Mouse (Mus musculus) hindbrain, embryonic 11.5 days (tissue): Measurements from ENCODE around the gene Npepps. TPM values are rescaled to one million over a fixed set of nuclear protein-coding genes. Genes with fewer than 3 reads are reported as not detected.

Source experiments
- ATAC-seq: fragments of 200-750 bp; cut with Nextera tagmentation; 2 replicates; pipeline ENCODE4 v1.8.0; 2017; ENCODE audit warnings: mild to moderate bottlenecking, moderate TSS enrichment, moderate library complexity; ENCODE audit not compliant: low FRiP score
- DNase-seq: peaks from one replicate; pipeline ENCODE4 v3.0.0-alpha.2; 2015; ENCODE audit warnings: low spot score
- H3K27ac ChIP-seq: fragments of 300-500 bp; sonication (generic); 2 replicates; pipeline ENCODE4 v1.5.1; 2014; ENCODE audit warnings: mild to moderate bottlenecking, low read depth, low read length
- H3K27me3 ChIP-seq: fragments of 300-500 bp; sonication (generic); 2 replicates; pipeline ENCODE4 v1.6.1; 2014; ENCODE audit warnings: mild to moderate bottlenecking, low read length, moderate library complexity, mixed read lengths; ENCODE audit not compliant: control insufficient read depth, insufficient read depth
- H3K36me3 ChIP-seq: fragments of 300-500 bp; sonication (generic); 2 replicates; pipeline ENCODE4 v1.6.1; 2014; ENCODE audit warnings: mild to moderate bottlenecking, low read length, moderate library complexity, mixed read lengths; ENCODE audit not compliant: control insufficient read depth, insufficient read depth
- H3K4me1 ChIP-seq: fragments of 300-500 bp; sonication (generic); replicated peaks from 2 replicates; pipeline ENCODE4 v1.6.1; 2014; ENCODE audit warnings: low read length, mixed read lengths; ENCODE audit not compliant: control insufficient read depth, insufficient read depth
- H3K4me2 ChIP-seq: fragments of 300-500 bp; sonication (generic); replicated peaks from 2 replicates; pipeline ENCODE4 v1.6.1; 2014; ENCODE audit warnings: mild to moderate bottlenecking, low read depth, low read length
- H3K4me3 ChIP-seq: fragments of 300-500 bp; sonication (generic); 2 replicates; pipeline ENCODE4 v1.5.1; 2014; ENCODE audit warnings: low read depth, low read length
- H3K9ac ChIP-seq: fragments of 300-500 bp; sonication (generic); 2 replicates; pipeline ENCODE4 v1.6.1; 2014; ENCODE audit warnings: low read depth, low read length
- H3K9me3 ChIP-seq: fragments of 300-500 bp; sonication (generic); 2 replicates; pipeline ENCODE4 v1.6.1; 2016; ENCODE audit warnings: low read length; ENCODE audit not compliant: control insufficient read depth
- WGBS: fragments of 180-500 bp; shearing (Covaris S2); extraction: QIAGEN DNeasy Blood & Tissue Kit; methylation state at CpG from one replicate; pipeline ENCODE4 v1.1.7; 2014; 5-methylcytosine and 5-hydroxymethylcytosine counted together
- polyA plus RNA-seq: library from polyadenylated mRNA; unstranded; fragments of >200 nt; fragmentation: Nextera tagmentation; extraction: Ambion mirVana; gene quantifications from 2 replicates; pipeline ENCODE4 v1.2.1, GENCODE M21; 2014

The Npepps gene
- polyA plus RNA-seq, 1 experiment from 2014 or later, result 108 TPM

DNA sequence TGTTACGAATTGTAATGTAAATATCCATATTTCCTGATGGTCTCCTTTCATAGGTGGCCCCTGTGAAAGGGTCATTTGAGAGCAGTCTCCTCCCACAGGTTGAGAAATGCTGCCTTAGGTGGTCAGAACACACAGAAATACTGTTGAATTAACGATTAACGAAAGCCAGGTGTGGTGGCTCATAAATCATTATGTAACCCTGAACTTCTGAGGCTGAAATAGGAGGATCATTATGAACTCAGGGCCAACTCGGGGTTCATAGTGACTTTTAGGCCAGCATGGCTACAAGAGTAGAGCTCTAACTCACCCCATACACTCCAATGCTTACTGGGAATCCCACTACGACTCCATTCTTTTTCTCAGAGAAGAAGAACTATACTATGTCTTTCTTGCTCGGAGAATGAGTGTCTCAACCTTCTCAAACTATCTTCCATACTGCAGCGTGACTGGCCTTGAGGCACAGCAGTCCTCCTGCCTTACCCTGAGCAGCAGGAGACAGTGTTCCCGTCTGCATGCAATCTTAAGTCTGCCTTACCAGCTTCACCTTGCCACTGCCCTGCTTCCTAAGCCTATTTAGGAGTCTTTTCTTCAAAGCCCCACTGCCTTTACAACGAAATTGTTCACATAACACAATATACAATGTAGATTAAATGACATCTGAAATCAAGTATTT is 69.6 kb downstream of the Npepps start:
- no peaks in the 10 kb centered on the region for H3K27me3 ChIP-seq
- H3K36me3 ChIP-seq, result peaks cover 16% of the 10 kb centered on the region
- WGBS, result 89% methylated on average over 9 of the region's 9 CpGs
- DNase-seq (no peak), ATAC-seq (no peak)
- no peaks in the 10 kb centered on the region for H3K4me1 ChIP-seq
- H3K27ac ChIP-seq, result no peak overlapping the region
- H3K4me2 ChIP-seq, result no peak overlapping the region
- no peaks in the 10 kb centered on the region for H3K9me3 ChIP-seq
- no peak overlapping the region for H3K4me3 ChIP-seq
- no peak overlapping the region for H3K9ac ChIP-seq

DNA sequence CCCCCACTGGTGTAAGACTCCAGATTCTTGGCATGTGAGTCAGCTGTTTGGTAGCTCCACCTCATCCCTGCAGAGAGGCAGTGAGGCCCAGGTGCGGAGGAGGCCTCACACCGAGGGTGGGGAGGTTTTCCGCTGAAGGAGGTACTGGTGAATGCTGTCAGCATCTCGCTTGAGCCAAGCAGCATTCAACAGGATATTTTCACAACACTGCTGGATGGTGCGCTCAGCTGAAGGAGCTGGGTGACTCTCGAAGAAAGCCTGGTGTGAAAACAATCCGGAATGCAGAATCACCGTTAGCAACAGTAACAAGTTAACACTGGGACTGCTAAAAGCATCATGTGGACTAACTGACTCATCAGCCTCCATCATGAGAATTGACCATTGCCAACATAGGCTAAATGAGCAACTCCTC is 73.4 kb downstream of the Npepps start:
- Histone ChIP-seq H3K4me2 (no peak overlapping the region), H3K9me3 (no peaks in the 10 kb centered on the region), H3K27me3 (no peaks in the 10 kb centered on the region), H3K4me3 (no peak overlapping the region), H3K9ac (no peak overlapping the region), H3K4me1 (no peaks in the 10 kb centered on the region), H3K27ac (no peak overlapping the region), H3K36me3 (peaks cover 5% of the 10 kb centered on the region)
- 84% methylated on average over 8 of the region's 8 CpGs for WGBS
- ATAC-seq (no peak), DNase-seq (no peak)

DNA sequence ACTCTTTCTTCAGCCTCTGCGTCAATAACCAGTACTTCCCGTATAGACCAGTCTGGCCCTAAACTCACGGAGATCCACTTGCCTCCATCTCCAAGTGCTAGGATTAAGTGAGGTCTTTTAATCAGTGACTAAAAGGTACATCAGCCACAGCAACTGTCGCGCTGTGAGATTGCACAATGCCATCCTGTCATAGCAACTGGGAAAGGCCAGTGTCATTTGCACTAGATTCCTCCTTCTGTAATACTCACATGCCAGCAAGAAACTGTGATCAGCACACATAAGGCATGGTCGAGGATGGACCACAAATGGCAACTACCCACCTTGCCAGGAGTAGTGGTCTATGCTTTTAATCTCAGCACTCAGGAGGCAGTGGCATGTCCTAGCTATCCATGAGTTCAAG is 80.9 kb downstream of the Npepps start:
- DNase-seq (no peak), ATAC-seq (no peak)
- H3K27me3 ChIP-seq, result no peaks in the 10 kb centered on the region
- no peaks in the 10 kb centered on the region for H3K4me1 ChIP-seq
- no peak overlapping the region for H3K4me3 ChIP-seq
- H3K9me3 ChIP-seq, result no peaks in the 10 kb centered on the region
- H3K36me3 ChIP-seq, result no peaks in the 10 kb centered on the region
- WGBS, result 88% methylated on average over 6 of the region's 6 CpGs
- H3K27ac ChIP-seq, result no peak overlapping the region
- no peak overlapping the region for H3K9ac ChIP-seq
- no peak overlapping the region for H3K4me2 ChIP-seq

DNA sequence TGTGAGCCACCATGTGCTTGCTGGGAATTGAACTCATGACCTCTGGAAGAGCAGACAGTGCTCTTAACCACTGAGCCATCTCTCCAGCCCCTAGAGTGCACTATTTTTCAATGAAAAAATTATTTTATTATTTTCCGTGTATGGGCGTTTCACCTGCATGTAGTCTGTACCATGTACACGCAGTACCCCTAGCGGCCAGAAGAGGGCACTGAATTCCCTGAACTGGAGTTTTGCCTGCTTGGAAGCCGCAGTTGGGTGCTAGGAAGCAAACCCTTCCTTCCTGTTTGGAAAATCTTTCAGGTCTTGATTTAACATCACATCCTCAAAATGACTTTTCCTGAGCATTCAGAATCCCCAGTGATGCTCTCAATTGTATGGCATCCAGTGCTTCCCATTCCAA is 81.8 kb downstream of the Npepps start:
- Histone ChIP-seq H3K9me3 (no peaks in the 10 kb centered on the region), H3K36me3 (no peaks in the 10 kb centered on the region), H3K27ac (no peak overlapping the region), H3K9ac (no peak overlapping the region), H3K4me2 (no peak overlapping the region), H3K4me1 (no peaks in the 10 kb centered on the region), H3K27me3 (no peaks in the 10 kb centered on the region), H3K4me3 (no peak overlapping the region)
- WGBS, result 15% methylated on average over 5 of the region's 5 CpGs
- DNase-seq (peak; percentile 70), ATAC-seq (no peak)

DNA sequence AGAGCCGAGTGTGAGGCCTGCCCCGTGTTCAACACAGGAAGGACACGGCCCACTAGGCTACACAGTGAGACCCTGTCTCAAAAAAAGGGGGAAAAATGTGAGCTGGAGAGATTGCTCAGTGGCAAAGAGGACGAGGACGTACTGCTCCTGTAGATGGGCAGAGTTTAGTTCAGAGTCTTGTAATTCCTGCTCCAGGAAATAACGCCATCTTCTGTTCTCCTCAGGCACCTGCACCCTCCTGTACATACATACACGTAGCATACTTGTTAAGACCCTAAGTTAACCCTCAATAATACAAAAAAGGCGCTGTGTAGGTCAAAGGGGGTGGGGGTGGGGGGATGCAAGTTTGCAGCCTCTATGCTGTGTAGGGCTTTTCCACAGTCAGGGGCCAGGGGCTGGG is 83.4 kb downstream of the Npepps start:
- H3K27me3 ChIP-seq, result no peaks in the 10 kb centered on the region
- no peaks in the 10 kb centered on the region for H3K36me3 ChIP-seq
- no peak overlapping the region for H3K4me3 ChIP-seq
- no peak overlapping the region for H3K27ac ChIP-seq
- H3K4me2 ChIP-seq, result no peak overlapping the region
- H3K9ac ChIP-seq, result no peak overlapping the region
- no peaks in the 10 kb centered on the region for H3K9me3 ChIP-seq
- ATAC-seq (no peak), DNase-seq (no peak)
- H3K4me1 ChIP-seq, result no peaks in the 10 kb centered on the region
- WGBS, result 80% methylated on average over 8 of the region's 8 CpGs

DNA sequence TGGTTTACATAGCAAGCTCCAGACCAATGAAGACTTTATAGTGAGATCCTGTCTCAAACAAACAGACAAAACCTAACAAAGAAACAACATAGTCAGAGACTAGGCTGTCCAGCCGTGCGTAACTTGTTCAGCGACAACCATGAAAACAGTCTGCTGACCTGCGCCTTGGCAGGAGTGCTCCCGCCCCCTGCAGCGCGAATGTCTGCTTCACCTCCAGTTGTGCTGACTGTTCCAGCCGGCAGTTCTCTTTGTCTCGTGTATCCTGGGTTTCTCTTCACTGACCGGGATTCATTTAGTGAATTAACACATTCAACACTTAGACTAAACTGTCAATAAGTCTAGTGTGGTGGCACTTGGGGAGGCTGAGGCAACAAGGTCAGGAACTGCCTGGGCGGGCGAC is 83.9 kb downstream of the Npepps start:
- Histone ChIP-seq H3K9ac (no peak overlapping the region), H3K36me3 (no peaks in the 10 kb centered on the region), H3K27me3 (no peaks in the 10 kb centered on the region), H3K4me3 (no peak overlapping the region), H3K27ac (no peak overlapping the region), H3K9me3 (no peaks in the 10 kb centered on the region), H3K4me2 (no peak overlapping the region), H3K4me1 (no peaks in the 10 kb centered on the region)
- ATAC-seq (no peak), DNase-seq (no peak)
- WGBS, result 68% methylated on average over 12 of the region's 12 CpGs

DNA sequence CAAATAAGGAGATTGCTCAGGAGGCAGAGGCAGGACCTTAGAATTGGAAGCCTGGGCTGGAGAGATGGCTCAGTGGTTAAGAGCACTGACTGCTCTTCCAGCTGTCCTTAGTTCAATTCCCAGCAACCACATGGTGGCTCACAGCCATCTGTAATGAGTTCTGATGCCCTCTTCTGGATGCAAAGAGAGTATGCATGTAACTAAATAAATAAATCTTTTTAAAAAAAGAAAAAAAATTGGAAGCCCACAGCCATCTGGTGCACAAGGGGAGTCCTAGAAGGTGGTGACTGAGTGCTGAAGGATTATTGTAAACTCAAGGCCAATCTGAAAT is 87.9 kb downstream of the Npepps start:
- Histone ChIP-seq H3K4me2 (no peak overlapping the region), H3K4me1 (no peaks in the 10 kb centered on the region), H3K27ac (no peak overlapping the region), H3K9ac (no peak overlapping the region), H3K27me3 (no peaks in the 10 kb centered on the region), H3K4me3 (no peak overlapping the region), H3K36me3 (no peaks in the 10 kb centered on the region), H3K9me3 (no peaks in the 10 kb centered on the region)
- no peak for ATAC-seq
- DNase-seq, result no peak

DNA sequence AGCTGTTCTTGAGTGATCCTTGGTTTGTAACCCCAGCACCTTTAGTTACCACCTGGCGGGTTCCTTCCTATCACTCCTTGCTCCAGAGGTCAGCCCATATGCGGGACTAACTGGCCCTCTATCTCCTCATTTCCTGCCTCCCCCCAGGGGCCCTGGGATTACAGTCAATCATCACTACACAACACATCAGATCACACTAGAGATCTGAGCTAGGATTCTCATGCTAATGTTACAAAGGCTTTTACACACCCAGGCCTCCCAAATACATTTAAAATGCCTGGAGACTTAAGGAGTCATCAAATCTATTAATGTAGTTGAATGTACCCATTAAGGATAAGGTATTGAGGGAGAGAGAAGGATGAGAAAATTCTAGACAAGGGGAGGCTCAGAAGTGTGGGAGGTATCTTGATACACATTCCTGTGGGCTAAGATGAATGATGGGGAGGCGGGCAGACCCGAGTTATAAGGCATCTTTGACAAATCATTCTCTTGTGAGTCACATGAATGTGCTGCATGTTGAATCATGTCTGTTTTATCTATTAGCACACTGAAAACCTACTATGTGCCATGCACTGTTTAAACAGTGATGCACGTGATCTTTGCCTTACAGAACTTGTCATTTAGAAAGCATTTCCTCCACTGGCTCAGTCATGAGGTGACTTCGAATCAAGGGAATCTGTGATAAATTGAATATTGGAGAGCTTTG is 88.4 kb downstream of the Npepps start:
- H3K36me3 ChIP-seq, result no peaks in the 10 kb centered on the region
- ATAC-seq (no peak), DNase-seq (no peak)
- H3K4me2 ChIP-seq, result no peak overlapping the region
- 78% methylated on average over 6 of the region's 6 CpGs for WGBS
- no peak overlapping the region for H3K27ac ChIP-seq
- H3K27me3 ChIP-seq, result no peaks in the 10 kb centered on the region
- no peaks in the 10 kb centered on the region for H3K9me3 ChIP-seq
- no peak overlapping the region for H3K9ac ChIP-seq
- H3K4me1 ChIP-seq, result no peaks in the 10 kb centered on the region
- no peak overlapping the region for H3K4me3 ChIP-seq

DNA sequence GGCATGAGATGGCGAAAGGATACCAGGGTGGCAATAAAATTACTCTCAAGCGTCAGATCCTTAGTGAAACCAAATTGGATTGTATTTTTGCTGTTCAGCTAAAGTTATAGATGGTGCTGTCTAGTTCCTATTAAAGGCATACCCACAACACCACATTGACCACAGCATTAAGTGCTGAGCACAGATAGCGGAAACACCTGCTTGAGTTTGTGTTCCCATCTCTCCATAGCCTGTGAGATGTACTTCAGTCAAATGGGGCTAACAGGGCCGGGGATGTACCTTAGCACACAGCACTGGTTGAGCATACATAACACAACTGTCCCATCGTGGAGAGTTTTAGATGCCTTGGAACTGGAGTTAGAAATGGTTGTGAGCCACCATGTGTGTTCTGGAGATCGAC is 89.4 kb downstream of the Npepps start:
- no peaks in the 10 kb centered on the region for H3K27me3 ChIP-seq
- no peak overlapping the region for H3K4me2 ChIP-seq
- 94% methylated on average over 6 of the region's 6 CpGs for WGBS
- no peak overlapping the region for H3K9ac ChIP-seq
- no peak for ATAC-seq
- DNase-seq, result no peak
- H3K4me1 ChIP-seq, result 0 out of 2 replicates have a peak, but pooled peaks cover 2% of the 10 kb centered on the region
- H3K27ac ChIP-seq, result no peak overlapping the region
- no peaks in the 10 kb centered on the region for H3K36me3 ChIP-seq
- H3K9me3 ChIP-seq, result no peaks in the 10 kb centered on the region
- no peak overlapping the region for H3K4me3 ChIP-seq
